Mouse (Mus musculus) skeletal muscle tissue, adult 2 months (tissue): ENCODE measurements at regions not wholly inside any gene's neighbourhood (a gene's known extent, or its start where the extent isn't known, plus 50 kb on each side); places are given as distances from the start of the nearest gene placed in this dataset.
"Not testable (repeated sequence)": the region's sequence is repeated elsewhere in the genome, so short reads cannot be mapped to it uniquely, and the experiment has no call there.

ENCODE experiments used
- DNase-seq: peaks from one replicate; pipeline ENCODE4 v3.0.0-alpha.2; 2012; ENCODE audit warnings: low read depth, low spot score

- DNase-seq, result no peak
Observed at GRCm38 (mm10) chr8:35020480-35020879, 745.1 kb upstream of the Gm19410 start.

- DNase-seq, result no peak
Observed at GRCm38 (mm10) chr8:35022649-35023048, 742.9 kb upstream of the Gm19410 start.

- no peak for DNase-seq
Observed at GRCm38 (mm10) chr8:35047798-35048197, 717.8 kb upstream of the Gm19410 start.

- DNase-seq, result no peak
Observed at GRCm38 (mm10) chr8:35053444-35053843, 712.1 kb upstream of the Gm19410 start.

- no peak for DNase-seq
Observed at GRCm38 (mm10) chr8:35061048-35061447, 704.5 kb upstream of the Gm19410 start.

GRCm38 (mm10) chr8:35068228-35068627 lies 697.4 kb upstream of the Gm19410 start:
- DNase-seq, result no peak

- DNase-seq, result no peak
Observed at GRCm38 (mm10) chr8:35070246-35070989, 695.2 kb upstream of the Gm19410 start.

GRCm38 (mm10) chr8:35075971-35076370 lies 689.6 kb upstream of the Gm19410 start:
- DNase-seq, result no peak

- no peak for DNase-seq
Observed at GRCm38 (mm10) chr8:35083161-35083560, 682.4 kb upstream of the Gm19410 start.

- DNase-seq, result no peak
Observed at GRCm38 (mm10) chr8:35087070-35087469, 678.5 kb upstream of the Gm19410 start.

GRCm38 (mm10) chr8:35088380-35089244 lies 677.0 kb upstream of the Gm19410 start:
- no peak for DNase-seq

GRCm38 (mm10) chr8:35089519-35089918 lies 676.1 kb upstream of the Gm19410 start:
- DNase-seq, result no peak

- DNase-seq, result no peak
Observed at GRCm38 (mm10) chr8:35101701-35102100, 663.9 kb upstream of the Gm19410 start.

- not testable (repeated sequence) for DNase-seq
Observed at GRCm38 (mm10) chr8:35102102-35102501, 663.5 kb upstream of the Gm19410 start.

GRCm38 (mm10) chr8:35104465-35104876 lies 661.1 kb upstream of the Gm19410 start:
- not testable (repeated sequence) for DNase-seq

- DNase-seq, result no peak
Observed at GRCm38 (mm10) chr8:35109506-35110217, 655.9 kb upstream of the Gm19410 start.

GRCm38 (mm10) chr8:35110286-35110685 lies 655.3 kb upstream of the Gm19410 start:
- DNase-seq, result no peak

GRCm38 (mm10) chr8:35111130-35111529 lies 654.5 kb upstream of the Gm19410 start:
- DNase-seq, result no peak

- DNase-seq, result no peak
Observed at GRCm38 (mm10) chr8:35112591-35113265, 652.9 kb upstream of the Gm19410 start.

- no peak for DNase-seq
Observed at GRCm38 (mm10) chr8:35114031-35114430, 651.6 kb upstream of the Gm19410 start.

- DNase-seq, result no peak
Observed at GRCm38 (mm10) chr8:35120612-35121011, 645.0 kb upstream of the Gm19410 start.
